Mouse (Mus musculus) layer of hippocampus, adult 11-12 months (tissue): ENCODE results near the gene Itgb3bp.

Experiments
- DNase-seq: peaks from one replicate; pipeline ENCODE4 v3.0.0; 2022; ENCODE audit warnings: low spot score

The Itgb3bp gene

DNA sequence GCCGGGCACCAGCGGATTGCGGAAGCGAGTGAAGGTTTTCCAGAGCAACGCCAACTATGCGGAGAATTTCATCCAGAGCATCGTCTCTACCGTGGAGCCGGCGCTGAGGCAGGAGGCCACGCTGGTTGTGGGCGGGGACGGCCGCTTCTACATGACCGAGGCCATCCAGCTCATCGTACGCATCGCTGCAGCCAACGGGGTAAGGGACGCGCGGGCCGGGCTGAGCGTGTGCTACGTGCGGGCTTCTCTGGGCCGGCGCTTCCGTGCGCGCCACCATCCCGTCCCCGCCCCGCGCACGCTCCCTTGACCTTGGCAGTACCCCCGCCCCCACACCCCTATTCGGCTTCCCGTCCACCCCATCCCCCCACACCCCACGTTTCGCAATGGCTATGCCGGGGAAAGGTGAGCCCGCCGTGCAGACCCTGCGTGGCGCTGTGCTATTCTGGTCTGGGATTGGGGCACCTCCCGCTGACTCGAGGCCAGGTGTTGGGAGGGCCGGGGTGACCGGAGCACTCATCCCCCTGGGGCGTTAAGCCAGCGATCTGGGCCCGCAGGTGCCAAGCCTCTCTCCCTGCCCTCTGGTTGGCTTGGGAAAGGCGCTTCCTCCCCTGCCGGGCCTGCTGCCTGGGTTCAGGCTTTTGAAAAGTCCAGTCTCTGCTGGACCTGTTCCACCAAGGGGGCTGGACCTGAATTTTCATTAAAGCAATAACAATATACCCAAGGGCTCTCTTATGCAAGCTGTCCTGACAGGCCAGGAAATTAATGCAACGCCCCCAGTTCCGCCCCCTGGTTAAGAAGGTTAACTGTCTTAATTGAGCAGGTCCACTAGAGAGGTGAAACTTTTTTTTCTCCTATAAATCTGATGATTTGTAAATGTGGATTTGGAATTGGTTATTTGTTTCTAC is at the start of gene Itgb3bp:
TSS of gene Itgb3bp (minus strand) at position 201 of the 905 bp plus-strand sequence.
- DNase-seq: peak; percentile 70

DNA sequence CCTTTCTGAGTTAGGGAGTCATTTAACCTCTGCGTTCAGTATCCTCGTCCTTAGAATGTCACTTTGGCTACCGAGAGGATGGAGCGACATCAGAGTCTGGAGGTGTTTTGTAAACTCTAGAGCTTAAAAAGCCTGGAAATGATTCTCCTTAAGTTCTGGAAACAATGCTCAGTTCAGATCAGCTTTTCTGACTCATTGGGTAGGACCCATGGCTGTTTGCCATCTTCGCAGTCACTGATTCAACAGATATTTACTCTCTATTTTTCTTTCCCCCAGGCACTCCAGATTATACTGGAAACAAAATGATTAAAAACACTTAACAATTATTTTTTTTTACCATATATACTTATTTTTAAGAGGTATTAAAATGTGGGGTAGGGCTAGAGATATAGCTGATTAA is 49.7 kb upstream of the Itgb3bp start:
- DNase-seq: no peak

DNA sequence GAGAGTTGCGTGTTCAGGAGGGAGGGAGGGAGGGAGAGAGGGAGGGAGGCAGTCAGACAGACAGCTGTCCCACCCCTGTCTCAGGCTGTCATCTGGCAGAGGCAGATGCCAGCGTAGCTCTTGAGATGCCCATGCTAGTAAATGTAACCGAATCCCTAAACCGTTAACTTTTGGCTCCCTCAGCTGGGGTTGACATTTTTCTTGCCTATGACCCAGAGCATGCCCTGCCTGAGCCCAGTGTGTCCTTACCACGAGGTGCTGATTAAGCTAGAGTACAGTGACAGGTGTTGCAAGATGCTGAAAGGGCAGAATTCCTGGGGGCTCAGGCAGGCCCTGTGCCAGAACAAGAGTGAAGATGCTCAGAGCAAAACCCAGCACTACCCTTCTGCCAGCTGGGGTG is 44.8 kb upstream of the Itgb3bp start:
- DNase-seq: no peak

DNA sequence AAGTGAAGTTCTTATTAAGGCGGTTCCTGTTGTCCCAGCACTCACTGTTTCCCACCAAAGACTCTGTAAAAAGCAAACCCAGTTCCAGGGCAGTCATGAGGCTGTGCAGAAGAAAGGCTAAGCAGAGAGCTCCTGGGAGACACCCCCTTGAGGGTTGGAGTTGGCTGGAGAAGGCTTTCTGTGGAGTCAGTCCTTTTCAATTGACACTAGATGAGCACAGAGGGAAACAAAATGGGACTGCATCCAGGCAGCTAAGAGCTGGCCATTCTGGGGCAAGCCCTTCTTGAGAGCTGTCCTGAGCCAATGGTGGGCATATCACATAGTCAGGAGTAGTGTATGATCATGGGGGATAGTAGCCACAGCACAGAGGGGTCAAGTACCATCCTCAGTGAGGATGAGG is 44.3 kb upstream of the Itgb3bp start:
- DNase-seq: no peak

DNA sequence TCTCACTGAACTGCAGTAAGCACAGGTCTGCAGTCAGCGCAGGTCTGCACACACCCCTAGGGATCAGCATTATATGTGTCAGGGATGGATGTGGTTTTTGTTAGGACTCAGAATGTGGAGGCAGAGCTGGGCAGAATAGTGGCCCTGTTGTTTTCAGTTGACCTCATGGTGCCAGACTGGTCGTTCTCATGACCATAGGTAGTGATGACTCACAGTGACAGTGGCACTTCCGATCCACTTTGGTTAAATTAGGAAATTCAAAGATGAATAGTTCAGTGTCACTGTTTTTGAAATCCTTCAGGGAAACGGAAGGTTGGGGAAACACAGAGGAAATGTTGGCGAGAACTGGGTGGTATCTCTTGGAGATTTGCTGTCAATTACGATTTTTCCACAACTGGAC is 43.3 kb upstream of the Itgb3bp start:
- DNase-seq: no peak

DNA sequence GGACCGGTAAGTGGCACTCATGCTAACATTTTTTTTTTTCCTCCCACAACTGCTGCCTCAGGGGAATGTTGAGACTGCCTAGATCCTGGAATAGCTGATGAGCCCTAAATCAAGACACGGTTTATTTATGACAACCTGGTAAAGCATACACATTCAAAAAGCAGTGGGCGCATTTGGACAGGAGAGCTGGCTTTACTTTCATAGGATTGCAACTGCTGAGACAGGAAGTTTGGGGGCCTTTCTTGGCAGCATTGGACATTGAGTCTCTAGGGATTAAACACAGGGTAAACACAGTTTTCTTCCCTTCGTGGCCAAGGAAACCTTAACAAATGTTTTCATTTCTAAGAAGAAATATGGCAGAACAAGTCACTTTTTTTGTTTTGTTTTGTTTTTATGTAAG is 40.5 kb upstream of the Itgb3bp start:
- DNase-seq: no peak

DNA sequence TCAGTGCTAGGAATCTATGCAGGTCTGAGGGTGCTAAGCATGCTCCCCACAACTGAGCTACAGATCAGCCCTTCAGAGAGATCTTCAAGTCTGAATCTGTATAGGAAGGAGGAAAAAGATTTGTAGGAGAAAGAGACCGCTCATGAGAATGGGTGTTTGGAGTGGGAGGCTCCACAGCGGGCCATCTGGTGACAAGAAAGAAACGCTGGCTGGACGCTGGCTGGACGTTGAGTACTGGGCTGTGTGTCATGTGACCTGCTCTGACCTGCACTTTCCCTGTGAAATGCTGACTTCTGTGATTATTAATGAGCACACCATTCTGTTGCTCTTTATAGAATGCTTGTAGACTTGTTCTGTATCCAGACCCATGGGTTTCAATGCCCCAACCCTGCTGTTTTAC is 39.7 kb upstream of the Itgb3bp start:
- DNase-seq: no peak

DNA sequence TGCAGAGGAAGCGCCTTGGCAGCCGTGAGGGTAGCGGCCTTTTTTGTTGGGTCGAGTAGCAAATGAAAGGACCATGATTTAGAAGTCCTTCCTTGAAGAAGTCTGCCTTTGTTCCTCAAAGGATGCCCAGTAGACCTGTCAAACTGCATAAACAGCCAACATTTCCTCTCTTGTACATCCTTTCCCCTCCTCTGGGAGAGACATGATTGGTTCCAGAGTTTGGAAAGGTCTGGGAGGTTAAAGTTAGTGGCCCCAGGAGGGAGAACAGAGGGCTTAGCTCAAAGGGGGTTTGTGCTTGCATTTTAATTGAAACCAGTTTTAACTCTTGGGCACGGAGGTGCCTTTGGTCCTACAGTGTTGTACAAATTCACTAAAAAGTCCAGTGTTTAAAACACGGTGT is 36.9 kb upstream of the Itgb3bp start:
- DNase-seq: no peak

DNA sequence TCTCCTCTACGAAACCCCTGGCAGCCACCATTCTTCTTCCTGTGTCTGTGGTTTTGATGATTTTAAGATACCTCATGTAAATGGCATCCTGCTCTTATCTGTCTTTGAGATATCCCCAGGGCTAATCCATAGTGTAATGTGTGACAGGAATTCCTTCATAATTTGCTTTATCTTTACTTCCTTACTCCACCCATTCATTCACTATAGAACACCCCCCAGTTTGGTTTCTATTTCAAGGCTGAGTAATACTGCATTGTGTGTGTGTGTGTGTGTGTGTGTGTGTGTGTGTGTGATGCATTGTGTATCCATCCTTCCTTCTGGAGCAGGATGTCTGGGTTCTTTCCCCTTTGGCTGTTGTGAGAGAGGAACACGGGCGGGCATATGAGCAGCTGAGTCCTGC is 29.7 kb upstream of the Itgb3bp start:
- no peak for DNase-seq

DNA sequence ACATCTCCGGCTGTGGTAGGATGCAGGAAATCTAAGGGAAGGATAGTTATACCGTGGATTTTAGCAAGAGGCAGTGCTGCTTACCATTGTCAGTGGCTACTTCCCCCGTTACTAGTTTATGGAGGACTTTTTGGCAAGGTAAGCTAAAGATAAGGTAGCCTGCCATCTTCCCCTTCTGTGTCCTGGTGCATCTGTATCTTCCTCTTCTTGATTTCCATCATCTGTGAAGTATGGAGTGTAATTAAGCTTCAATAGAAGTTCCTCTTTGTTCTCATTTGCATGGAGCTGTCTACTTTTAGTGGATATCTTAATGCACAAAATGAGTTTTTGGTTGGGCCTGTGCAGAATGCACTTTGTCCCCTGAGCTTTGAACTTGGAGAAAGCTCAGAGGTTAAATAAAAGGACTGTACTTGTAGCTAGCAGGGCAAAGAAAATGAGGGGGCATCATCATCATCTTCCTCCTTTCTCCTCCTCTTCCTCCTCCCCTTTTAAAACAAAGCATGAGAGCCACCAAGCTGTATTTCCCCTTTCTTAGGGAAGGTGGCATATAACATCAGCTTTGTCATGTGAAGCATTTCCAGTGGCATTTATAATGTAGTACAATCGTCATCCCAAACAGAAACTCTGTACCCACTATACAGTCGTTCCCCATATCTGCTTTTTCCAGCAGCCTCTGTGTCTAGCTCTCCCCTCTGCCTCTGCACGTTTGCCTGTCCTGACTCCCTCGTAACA is 28.6 kb upstream of the Itgb3bp start:
- DNase-seq: no peak

DNA sequence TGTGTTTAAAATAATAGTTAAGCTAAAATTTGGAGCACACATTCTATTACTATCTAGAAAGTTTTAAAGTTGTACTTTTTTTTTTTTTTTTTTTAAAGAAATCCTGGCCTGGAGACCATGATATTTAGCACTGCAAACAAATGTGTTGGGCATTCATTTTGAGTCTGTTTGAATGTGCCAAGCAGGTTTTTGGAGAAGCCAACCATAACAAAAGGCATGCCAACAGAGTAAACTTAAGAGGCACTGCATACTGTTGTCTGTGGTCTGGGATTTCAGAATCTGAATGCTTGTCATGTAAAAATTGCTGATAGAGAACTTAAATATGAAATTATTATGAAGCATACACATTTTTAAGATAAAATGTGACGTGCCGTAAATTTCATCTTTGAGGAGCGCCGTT is 27.6 kb upstream of the Itgb3bp start:
- no peak for DNase-seq

DNA sequence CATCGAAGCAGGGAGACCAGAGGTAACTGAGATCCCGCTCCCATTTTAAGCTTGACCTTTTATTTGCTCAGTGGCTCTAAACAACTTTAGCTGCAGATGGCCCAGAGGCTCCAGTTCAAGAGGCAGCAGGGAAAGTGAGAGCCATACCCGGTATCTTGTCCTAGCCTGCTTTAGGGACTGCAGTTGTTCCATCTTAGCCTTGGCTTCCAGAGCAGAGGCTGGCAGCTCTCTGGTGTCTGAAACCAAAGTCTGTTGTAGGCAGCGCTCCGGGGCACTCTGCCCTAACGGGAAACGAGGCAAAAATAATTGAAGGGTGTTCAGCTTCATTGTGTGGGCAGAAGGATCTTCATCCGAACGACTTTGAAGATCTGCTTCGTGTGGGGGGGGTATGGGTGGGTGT is 25.8 kb upstream of the Itgb3bp start:
- DNase-seq: no peak

DNA sequence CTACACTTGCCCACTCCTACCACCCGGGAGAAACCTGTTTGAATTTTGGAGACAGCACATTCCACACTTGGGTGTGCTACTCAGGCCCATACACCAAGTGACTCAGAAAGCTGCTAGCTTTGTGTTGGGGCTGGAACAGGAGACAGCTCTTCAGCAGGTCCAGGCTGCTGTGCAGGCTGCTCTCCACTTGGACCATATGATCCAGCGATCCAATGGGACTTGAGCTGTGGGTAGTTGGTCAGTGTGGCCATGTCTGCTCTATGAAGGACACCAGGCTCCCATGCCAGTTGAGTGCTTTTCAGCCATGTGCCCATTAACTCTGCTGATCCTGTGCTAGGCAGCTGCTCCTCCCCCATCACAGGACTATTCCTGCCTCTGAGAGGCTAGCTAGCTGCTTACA is 24.3 kb upstream of the Itgb3bp start:
- no peak for DNase-seq

DNA sequence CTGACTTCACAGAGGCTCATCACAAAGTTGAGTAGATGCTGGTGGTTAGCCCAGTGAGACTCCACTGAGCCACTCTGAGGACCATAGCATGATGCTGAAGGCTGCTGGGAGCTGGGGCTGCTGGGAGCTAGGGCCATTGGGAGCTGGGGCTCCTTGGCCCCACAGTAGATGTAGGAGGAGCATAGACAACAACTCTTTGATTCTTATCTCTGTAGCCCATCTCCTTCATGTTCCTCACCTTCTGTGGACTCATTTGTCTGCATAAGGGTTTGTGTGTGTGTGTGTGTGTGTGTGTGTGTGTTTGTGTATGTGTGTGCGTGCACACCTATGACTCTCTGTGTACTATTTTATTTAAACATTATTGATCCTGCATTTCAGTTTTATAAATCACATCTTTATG is 18.3 kb upstream of the Itgb3bp start:
- no peak for DNase-seq

DNA sequence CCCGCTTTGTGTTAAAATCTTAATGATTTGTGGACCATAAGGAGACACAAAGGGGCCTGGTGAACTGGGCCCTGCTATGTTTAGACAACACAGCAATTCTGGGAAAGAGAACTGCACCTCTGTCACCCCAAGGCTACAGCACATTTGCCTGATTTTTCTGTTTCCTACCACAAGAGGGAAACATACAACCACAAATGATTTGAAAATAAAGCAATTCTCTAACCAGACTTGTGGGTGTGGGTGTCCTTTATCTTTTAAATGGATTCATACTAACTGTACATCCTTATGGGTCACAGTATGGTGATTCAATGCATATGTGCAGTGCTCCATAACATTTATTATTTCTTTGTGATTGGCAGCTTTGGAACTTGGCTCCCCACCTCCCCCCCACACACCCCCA is 17.6 kb upstream of the Itgb3bp start:
- no peak for DNase-seq

DNA sequence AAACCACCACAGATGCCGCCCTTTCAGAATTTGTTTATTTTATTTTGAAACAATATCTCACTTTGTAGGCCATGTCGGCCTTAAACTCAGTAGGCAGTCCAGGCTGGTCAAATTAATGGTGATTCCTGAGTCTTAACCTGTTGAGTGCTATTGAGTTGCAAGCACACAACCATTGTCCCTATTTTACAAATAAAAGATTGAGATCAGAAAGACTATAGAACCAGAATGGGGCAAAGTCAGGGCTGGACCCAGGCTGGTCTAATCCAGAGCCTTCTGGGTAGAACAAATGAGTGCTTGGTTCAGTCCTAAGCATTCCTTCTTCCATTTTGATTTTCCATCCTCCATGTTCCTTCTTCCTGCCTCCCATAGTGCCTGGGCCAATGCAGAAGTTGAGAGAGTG is 16.9 kb upstream of the Itgb3bp start:
- DNase-seq: no peak

DNA sequence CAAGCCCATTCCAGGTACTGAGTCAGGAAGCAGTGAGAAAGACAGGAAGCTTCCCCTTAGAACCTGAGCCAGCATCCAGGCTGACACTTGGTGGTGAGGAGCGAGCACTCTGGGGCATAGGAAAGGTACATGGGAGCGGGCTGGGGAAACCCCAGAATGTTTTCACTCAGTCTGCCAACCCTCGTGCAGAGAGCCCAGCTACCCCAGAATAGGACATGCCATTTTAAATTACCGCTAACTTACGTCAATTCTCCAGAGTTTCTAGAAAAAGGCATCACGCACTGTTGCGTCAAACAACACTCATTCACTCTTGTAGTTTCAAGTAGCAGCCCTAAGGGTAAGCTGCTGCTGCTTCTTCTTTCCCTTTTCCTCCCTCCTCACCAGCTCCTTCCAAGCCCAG is 15.4 kb upstream of the Itgb3bp start:
- DNase-seq: no peak

DNA sequence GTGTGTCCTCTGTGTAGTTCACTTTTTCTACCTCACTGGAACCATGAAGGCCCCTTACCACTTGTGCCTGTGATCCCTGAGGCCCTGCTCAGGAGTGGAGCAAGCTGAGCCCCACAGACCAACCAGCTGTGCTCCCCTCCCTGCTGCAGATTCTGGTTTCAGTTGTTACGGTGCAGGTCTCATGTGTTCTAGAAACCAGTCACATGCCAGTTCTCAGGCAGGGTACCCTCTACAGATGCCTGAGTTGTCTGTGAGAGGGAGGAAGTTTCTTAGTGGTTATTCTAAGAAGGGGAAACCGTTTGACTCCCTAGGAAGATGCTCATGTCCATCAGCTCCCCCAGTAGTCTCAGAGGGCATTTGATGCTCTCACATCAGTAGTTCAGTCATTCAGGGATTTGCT is 15.0 kb upstream of the Itgb3bp start:
- DNase-seq: no peak

DNA sequence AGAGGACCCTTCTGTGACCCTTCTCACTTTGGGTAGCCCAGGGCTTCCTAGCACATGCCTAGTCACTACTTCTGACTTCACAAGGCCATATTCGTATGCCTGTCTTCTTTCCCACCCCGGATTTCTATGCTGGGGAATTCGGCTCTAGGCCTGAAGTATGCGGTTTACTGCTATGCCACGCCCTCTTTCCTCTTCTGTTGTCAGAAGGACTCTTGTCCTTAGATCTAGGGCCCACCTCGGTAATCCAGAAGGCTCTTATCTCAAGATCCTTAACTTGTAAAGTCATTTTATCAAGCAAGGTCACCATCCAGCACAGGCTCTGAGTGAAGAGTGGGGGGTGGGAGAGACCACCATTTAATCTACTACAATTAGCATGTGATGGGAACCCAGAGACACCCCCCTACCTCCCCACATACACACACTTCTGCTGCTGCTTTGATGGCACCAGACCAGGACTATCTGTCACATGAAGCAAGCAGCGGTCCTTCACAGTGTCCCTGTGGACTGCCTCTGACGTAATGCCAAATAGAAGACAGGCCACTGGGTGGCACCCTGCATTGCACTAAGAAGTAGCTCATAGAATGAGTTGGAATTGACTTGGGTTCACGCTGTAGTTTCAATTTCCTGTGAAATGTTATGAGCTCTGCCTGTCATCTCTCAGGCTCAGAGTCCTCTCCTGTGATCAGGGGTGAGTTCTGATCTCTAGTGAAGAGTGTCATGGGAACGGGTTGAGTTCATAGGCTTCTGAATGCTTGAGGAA is 12.2 kb upstream of the Itgb3bp start:
- peak; percentile 41 for DNase-seq

DNA sequence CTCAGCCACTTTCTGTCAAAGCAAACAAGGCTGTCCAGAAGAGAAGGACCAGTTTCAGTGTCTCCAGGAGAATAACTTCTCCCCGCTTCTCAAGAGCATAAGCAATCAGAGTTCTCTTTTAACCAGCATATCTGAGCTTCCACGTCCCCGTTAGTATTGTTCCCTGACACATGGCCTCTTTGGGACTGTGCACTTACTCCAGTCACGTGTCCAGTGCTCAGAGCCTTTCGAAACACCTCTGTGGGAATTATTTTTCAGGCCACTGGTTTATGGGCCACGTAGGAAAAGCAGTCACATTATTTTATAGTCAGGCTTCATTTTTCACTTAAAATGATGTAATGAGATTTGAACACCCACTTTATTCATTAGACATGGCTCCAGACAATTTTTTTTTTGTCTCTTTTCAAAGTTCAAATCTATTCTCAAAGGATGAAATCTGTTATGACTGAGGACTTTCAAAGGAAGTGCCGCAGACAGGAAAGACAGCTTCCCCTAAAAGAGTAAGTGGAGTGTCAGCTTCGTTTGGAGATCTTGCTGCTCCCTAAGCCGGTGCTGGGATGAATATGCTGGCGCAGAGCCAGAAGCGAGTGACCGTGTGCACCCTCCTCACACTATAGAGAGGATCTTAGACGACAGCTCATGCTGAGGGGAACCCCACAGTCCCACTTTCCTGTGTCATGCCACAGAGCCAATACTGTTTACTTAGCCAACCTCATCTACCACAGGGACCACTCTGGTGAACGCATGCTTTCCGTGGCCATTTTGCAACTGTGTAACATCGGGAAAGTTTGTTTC is 10.3 kb upstream of the Itgb3bp start:
- DNase-seq: no peak

DNA sequence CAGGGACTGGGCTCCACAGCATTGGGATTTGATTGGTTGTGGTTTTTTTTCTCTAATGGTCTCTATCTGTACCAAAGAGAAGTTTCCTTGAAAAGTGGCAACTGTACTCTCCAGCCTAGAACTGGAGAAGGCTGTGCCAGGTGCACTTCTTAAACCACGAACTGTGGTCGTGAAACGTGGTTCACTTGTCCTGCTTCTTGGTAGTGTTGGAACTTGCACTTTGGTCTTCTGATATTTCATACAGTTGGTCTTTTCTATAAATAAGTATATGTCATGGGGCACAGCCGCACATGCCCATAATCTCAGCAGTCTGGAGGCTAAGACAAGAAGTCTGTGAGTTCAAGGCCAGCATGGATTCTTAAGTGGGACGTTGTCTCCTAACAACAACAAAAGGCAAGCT is 6.7 kb upstream of the Itgb3bp start:
- DNase-seq: no peak

DNA sequence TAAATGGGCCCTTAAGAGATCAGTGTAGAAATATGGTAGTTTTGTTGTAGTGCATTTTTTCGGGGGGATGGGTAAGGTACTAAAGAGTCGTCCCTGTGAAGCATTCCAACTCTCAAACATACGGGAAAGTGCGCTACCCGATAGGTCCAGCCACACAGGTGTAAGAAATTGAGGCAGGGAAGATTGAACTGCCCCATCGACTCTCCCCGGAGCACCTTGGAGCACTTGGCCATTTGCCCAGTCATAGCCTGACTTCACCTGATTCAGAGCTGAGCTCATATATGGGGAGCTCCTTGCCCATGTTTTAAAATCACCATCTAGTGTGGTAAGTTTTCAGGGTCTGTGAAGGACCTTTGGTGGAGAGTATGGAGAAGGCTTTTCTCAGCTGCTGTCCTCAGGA is 5.2 kb upstream of the Itgb3bp start:
- DNase-seq: no peak
